Mouse (Mus musculus): ENCODE measurements around the gene Olfr251. TPM values are rescaled to one million over a fixed set of nuclear protein-coding genes. Genes with fewer than 3 reads are reported as not detected.

Gene Olfr251
- polyA plus RNA-seq, 1 experiment = not detected

DNA sequence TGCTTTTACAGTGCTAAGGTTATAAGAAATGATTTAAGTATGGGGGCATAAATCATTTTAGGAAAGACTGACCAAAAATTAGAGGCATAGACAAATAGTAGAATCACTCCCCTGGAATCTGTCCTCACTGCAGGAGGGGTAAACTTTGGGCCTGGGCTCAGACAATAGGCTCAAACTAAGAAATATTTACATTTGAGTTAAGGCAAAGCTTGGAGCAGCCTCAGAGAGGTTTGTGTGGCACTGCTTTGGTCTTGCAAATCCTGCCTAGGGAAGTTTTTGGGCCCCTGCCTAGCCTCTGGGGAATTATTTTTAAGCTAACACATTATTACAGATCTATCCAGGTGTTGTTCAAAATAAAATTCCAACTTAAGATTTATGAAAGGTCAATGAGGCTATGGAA lies 46.9 kb downstream of the Olfr251 start:
- Histone ChIP-seq H3K4me3 (ENCODE audit: insufficient read depth, poor library complexity, severe bottlenecking) (no peak overlapping the region), H3K36me3 (ENCODE audit: control insufficient read depth, insufficient read depth) (no peaks in the 10 kb centered on the region), H3ac (ENCODE audit: control insufficient read depth, insufficient read length, low read depth) (no peak overlapping the region), H3K79me3 (ENCODE audit: low read depth) (no peaks in the 10 kb centered on the region), H3K79me2 (ENCODE audit: control insufficient read depth, insufficient read depth) (no peaks in the 10 kb centered on the region), H3K27me3 (ENCODE audit: control insufficient read depth, insufficient read depth, insufficient read length) (no peaks in the 10 kb centered on the region)
- TF ChIP-seq CTCF (IDR thresholded peaks at IDR 0.05; ENCODE audit: control insufficient read depth, insufficient read depth, insufficient read length) (no peak), MYOD1 (IDR thresholded peaks at IDR 0.05; ENCODE audit: control insufficient read depth, insufficient read length, low read depth) (no peak), MAX (IDR thresholded peaks at IDR 0.05) (no peak), MYOG (IDR thresholded peaks at IDR 0.05; ENCODE audit: control insufficient read depth, extremely low read depth, insufficient read length) (no peak), FOSL1 (IDR thresholded peaks at IDR 0.05; ENCODE audit: insufficient read depth, low read length, poor library complexity, severe bottlenecking) (no peak), CEBPB (IDR thresholded peaks at IDR 0.05; ENCODE audit: low read depth) (no peak), USF1 (IDR thresholded peaks at IDR 0.05; ENCODE audit: low read depth) (no peak)

- Histone ChIP-seq H3K79me3 (ENCODE audit: low read depth) (no peaks in the 10 kb centered on the region), H3K79me2 (ENCODE audit: control insufficient read depth, insufficient read depth) (no peaks in the 10 kb centered on the region), H3K36me3 (ENCODE audit: control insufficient read depth, insufficient read depth) (no peaks in the 10 kb centered on the region), H3K27me3 (ENCODE audit: control insufficient read depth, insufficient read depth, insufficient read length) (no peaks in the 10 kb centered on the region), H3ac (ENCODE audit: control insufficient read depth, insufficient read length, low read depth) (no peak overlapping the region), H3K4me3 (ENCODE audit: insufficient read depth, poor library complexity, severe bottlenecking) (no peak overlapping the region)
- no peak for TF ChIP-seq CTCF (IDR thresholded peaks at IDR 0.05; ENCODE audit: control insufficient read depth, insufficient read depth, insufficient read length)
- no peak for TF ChIP-seq FOSL1 (IDR thresholded peaks at IDR 0.05; ENCODE audit: insufficient read depth, low read length, poor library complexity, severe bottlenecking)
- TF ChIP-seq MAX (IDR thresholded peaks at IDR 0.05) = no peak
- no peak for TF ChIP-seq MYOG (IDR thresholded peaks at IDR 0.05; ENCODE audit: control insufficient read depth, extremely low read depth, insufficient read length)
These were observed 50.1 kb downstream of the Olfr251 start for GRCm38 (mm10) chr9:38427026-38427425.

- H3K36me3 ChIP-seq (ENCODE audit: control insufficient read depth, insufficient read depth) = no peaks in the 10 kb centered on the region
- H3K79me2 ChIP-seq (ENCODE audit: control insufficient read depth, insufficient read depth) = no peaks in the 10 kb centered on the region
- TF ChIP-seq MYOD1 (IDR thresholded peaks at IDR 0.05; ENCODE audit: control insufficient read depth, insufficient read length, low read depth) = no peak
- no peak for TF ChIP-seq USF1 (IDR thresholded peaks at IDR 0.05; ENCODE audit: low read depth)
- no peak within 1 kb of the TSS for H3K4me3 ChIP-seq (ENCODE audit: insufficient read depth, poor library complexity, severe bottlenecking)
- no peaks in the 10 kb centered on the region for H3K79me3 ChIP-seq (ENCODE audit: low read depth)
- H3K27me3 ChIP-seq (ENCODE audit: control insufficient read depth, insufficient read depth, insufficient read length) = no peaks in the 10 kb centered on the region
- H3ac ChIP-seq (ENCODE audit: control insufficient read depth, insufficient read length, low read depth) = no peak within 1 kb of the TSS
These were observed 52.3 kb downstream of the Olfr251 start, which contains the start of gene Olfr901 for GRCm38 (mm10) chr9:38429155-38429554. TSS of gene Olfr901 (plus strand) at chr9:38429455.

Other genes with a start within 250 kb of the Olfr251 start
- gene Olfr890, start 234.6 kb upstream of the Olfr251 start, polyA plus RNA-seq (2012; fragmentation: generic; extraction: Trizol) = not detected
- gene Olfr891, start 196.3 kb upstream of the Olfr251 start, polyA plus RNA-seq (2012; fragmentation: generic; extraction: Trizol) = not detected
- gene Olfr893, start 168.7 kb upstream of the Olfr251 start, polyA plus RNA-seq (2012; fragmentation: generic; extraction: Trizol) = not detected
- gene Olfr894, start 159.0 kb upstream of the Olfr251 start, polyA plus RNA-seq (2012; fragmentation: generic; extraction: Trizol) = not detected
- gene Olfr143, start 124.3 kb upstream of the Olfr251 start, polyA plus RNA-seq (2012; fragmentation: generic; extraction: Trizol) = not detected
- not detected for gene Olfr895, start 109.2 kb upstream of the Olfr251 start, polyA plus RNA-seq (2012; fragmentation: generic; extraction: Trizol)
- not detected for gene Olfr896-ps1, start 86.0 kb upstream of the Olfr251 start, polyA plus RNA-seq (2012; fragmentation: generic; extraction: Trizol)
- not detected for gene Olfr25, start 48.0 kb upstream of the Olfr251 start, polyA plus RNA-seq (2012; fragmentation: generic; extraction: Trizol)
- gene Olfr898, start 28.7 kb upstream of the Olfr251 start, polyA plus RNA-seq (2012; fragmentation: generic; extraction: Trizol) = not detected
- not detected for gene Olfr250, start 10.2 kb upstream of the Olfr251 start, polyA plus RNA-seq (2012; fragmentation: generic; extraction: Trizol)
- 0.04 TPM for gene Olfr147, start 24.6 kb downstream of the Olfr251 start, polyA plus RNA-seq (2012; fragmentation: generic; extraction: Trizol)
- 0.04 TPM for gene Olfr901, start 52.4 kb downstream of the Olfr251 start, polyA plus RNA-seq (2012; fragmentation: generic; extraction: Trizol)
- not detected for gene Olfr902, start 70.6 kb downstream of the Olfr251 start, polyA plus RNA-seq (2012; fragmentation: generic; extraction: Trizol)
- not detected for gene Olfr904, start 86.1 kb downstream of the Olfr251 start, polyA plus RNA-seq (2012; fragmentation: generic; extraction: Trizol)
- gene Olfr905, start 94.0 kb downstream of the Olfr251 start, polyA plus RNA-seq (2012; fragmentation: generic; extraction: Trizol) = not detected
- not detected for gene Olfr906, start 110.0 kb downstream of the Olfr251 start, polyA plus RNA-seq (2012; fragmentation: generic; extraction: Trizol)
- gene Olfr907, start 118.7 kb downstream of the Olfr251 start, polyA plus RNA-seq (2012; fragmentation: generic; extraction: Trizol) = not detected
- gene Olfr911-ps1, start 144.5 kb downstream of the Olfr251 start, polyA plus RNA-seq (2012; fragmentation: generic; extraction: Trizol) = not detected
- gene Olfr910, start 160.8 kb downstream of the Olfr251 start, polyA plus RNA-seq (2012; fragmentation: generic; extraction: Trizol) = not detected
- not detected for gene Olfr912, start 203.1 kb downstream of the Olfr251 start, polyA plus RNA-seq (2012; fragmentation: generic; extraction: Trizol)
- gene Olfr913, start 215.7 kb downstream of the Olfr251 start, polyA plus RNA-seq (2012; fragmentation: generic; extraction: Trizol) = not detected
- not detected for gene Olfr914, start 228.0 kb downstream of the Olfr251 start, polyA plus RNA-seq (2012; fragmentation: generic; extraction: Trizol)